Mouse (Mus musculus) liver, embryonic 14.5 days (tissue): Measurements from ENCODE around the gene Vmn1r236. TPM values are rescaled to one million over a fixed set of nuclear protein-coding genes. Genes with fewer than 3 reads are reported as not detected.

Experiments
- ATAC-seq: fragments of 200-750 bp; cut with Nextera tagmentation; 2 replicates; pipeline ENCODE4 v1.8.0; 2017; ENCODE audit warnings: moderate number of reproducible peaks, mild to moderate bottlenecking, moderate library complexity; ENCODE audit not compliant: insufficient read depth
- DNase-seq, 3 experiments: peaks; one replicate each; pipeline ENCODE4 v3.0.0-alpha.2; 2012 to 2013; ENCODE audit warnings: low read depth in 3 of 3, low spot score in 3 of 3
- H3K27ac ChIP-seq: fragments of 300-500 bp; sonication (generic); 2 replicates; pipeline ENCODE4 v1.5.1; 2014; ENCODE audit warnings: moderate library complexity, mild to moderate bottlenecking, control low read depth, inconsistent platforms
- H3K27me3 ChIP-seq: fragments of 300-500 bp; sonication (generic); 2 replicates; pipeline ENCODE4 v1.6.1; 2014; ENCODE audit warnings: mild to moderate bottlenecking, low read length, moderate library complexity; ENCODE audit not compliant: control insufficient read depth, insufficient read depth
- H3K36me3 ChIP-seq: fragments of 300-500 bp; sonication (generic); replicated peaks from 2 replicates; pipeline ENCODE4 v1.6.1; 2014; ENCODE audit warnings: low read depth; ENCODE audit not compliant: control insufficient read depth, insufficient read depth
- H3K4me1 ChIP-seq, 2 experiments: fragments of 200-500 bp in 1 of 2; fragments of 300-500 bp in 1 of 2; sonication (generic) in 1 of 2; replicated peaks; 2 replicates each; pipeline ENCODE4 v1.6.1; 2012 to 2014; ENCODE audit warnings: antibody characterized with exemption in 1 of 2, inconsistent platforms in 1 of 2, low read length in 1 of 2; ENCODE audit not compliant: control insufficient read depth in 2 of 2, insufficient read depth in 2 of 2
- H3K4me2 ChIP-seq: fragments of 300-500 bp; sonication (generic); 2 replicates; pipeline ENCODE4 v1.6.1; 2014; ENCODE audit warnings: low read depth, mild to moderate bottlenecking, control low read depth, moderate library complexity
- H3K4me3 ChIP-seq, 2 experiments: fragments of 200-500 bp in 1 of 2; fragments of 300-500 bp in 1 of 2; sonication (generic) in 1 of 2; 2 replicates each; pipeline ENCODE4 v1.5.1; 2012 to 2014; ENCODE audit warnings: low read depth in 2 of 2, low read length in 2 of 2, mild to moderate bottlenecking in 2 of 2, control low read depth in 1 of 2, inconsistent platforms in 1 of 2, moderate library complexity in 1 of 2; ENCODE audit not compliant: insufficient read depth in 1 of 2
- H3K9ac ChIP-seq: fragments of 300-500 bp; sonication (generic); replicated peaks from 2 replicates; pipeline ENCODE4 v1.6.1; 2014; ENCODE audit warnings: mild to moderate bottlenecking, control low read depth, moderate library complexity
- H3K9me3 ChIP-seq: fragments of 300-500 bp; sonication (generic); 2 replicates; pipeline ENCODE4 v1.6.1; 2016; ENCODE audit warnings: low read length, mixed read lengths; ENCODE audit not compliant: control insufficient read depth
- CTCF ChIP-seq: IDR thresholded peaks from 2 replicates; pipeline ENCODE4 v1.5.1; 2016; ENCODE audit warnings: antibody characterized with exemption, low read depth, control low read depth
- EP300 ChIP-seq: IDR thresholded peaks from 2 replicates; pipeline ENCODE4 v1.6.1; 2016; ENCODE audit warnings: antibody characterized with exemption, low read depth
- WGBS: fragments of 180-500 bp; shearing (Covaris S2); extraction: QIAGEN DNeasy Blood & Tissue Kit; methylation state at CpG from one replicate; pipeline ENCODE4 v1.1.7; 2014; ENCODE audit not compliant: insufficient replicate concordance; 5-methylcytosine and 5-hydroxymethylcytosine counted together
- microRNA-seq: library from miRNA; unstranded; fragments of <30 nt; microRNA quantifications from one replicate; pipeline ENCODE4, GENCODE M21; 2016
- polyA plus RNA-seq, 2 experiments: library from polyadenylated mRNA; depleted of rRNA in 1 of 2; stranded (reverse) in 1 of 2; unstranded in 1 of 2; fragments of >200 nt; fragmentation: Nextera tagmentation in 1 of 2; extraction: Ambion mirVana in 1 of 2; gene quantifications; 2 replicates each; pipeline versions ENCODE4 v1.2.1 to v1.2.3; 2012 to 2014

Gene Vmn1r236
- polyA plus RNA-seq (2012; rRNA removed), result not detected in 2 replicates
- polyA plus RNA-seq (2014; fragmentation: Nextera tagmentation; extraction: Ambion mirVana), result not detected in 2 replicates

DNA sequence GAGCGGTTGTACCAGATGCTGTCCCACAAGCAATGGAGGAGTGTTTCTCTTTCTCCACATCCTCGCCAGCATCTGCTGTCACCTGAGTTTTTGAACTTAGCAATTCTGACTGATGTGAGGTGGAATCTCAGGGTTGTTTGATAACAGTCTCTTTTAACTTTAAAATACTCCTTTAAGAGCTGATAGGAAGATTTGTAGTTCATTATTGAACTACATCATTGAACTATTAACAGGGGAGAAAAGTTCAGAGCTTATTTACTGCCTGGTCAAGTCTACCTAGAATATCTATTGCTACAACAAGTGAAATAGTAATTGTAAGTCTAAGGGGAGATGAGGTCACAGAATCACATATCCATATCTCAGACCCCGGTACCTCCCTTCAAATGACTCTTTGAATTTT lies at the start of gene Vmn1r236:
Vmn1r236 (plus strand) TSS at position 301 of the 400 bp plus-strand sequence.
- no peaks in the 10 kb centered on the region for H3K4me1 ChIP-seq
- WGBS, result 48% methylated on average over 3 of the region's 3 CpGs
- H3K4me2 ChIP-seq, result no peak within 1 kb of the TSS
- no peak within 1 kb of the TSS for H3K4me3 ChIP-seq
- no peaks in the 10 kb centered on the region for H3K9me3 ChIP-seq
- H3K27ac ChIP-seq, result no peak within 1 kb of the TSS
- H3K27me3 ChIP-seq, result no peaks in the 10 kb centered on the region
- no peak within 1 kb of the TSS for H3K9ac ChIP-seq
- no peak for DNase-seq
- no peak for TF ChIP-seq CTCF
- TF ChIP-seq EP300, result no peak
- no peaks in the 10 kb centered on the region for H3K36me3 ChIP-seq
- no peak for ATAC-seq

DNA sequence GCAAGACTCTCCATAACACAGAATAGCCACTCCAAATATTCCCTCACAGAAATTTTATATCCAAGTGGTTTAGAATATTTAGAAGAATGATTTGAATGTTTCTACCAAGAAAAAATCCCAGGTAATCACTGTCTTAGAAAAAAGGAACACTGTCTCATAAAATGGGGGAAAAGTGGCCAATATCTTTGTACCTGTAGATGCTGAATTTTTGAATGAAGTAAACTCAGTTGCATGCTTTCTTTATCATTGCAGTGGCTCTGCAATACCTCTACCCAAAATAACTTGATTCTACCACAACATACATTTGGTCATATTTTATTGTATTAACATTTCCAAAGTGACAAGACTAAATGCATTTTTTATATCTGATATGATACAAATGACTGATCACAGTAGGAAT lies 26.6 kb upstream of the Vmn1r236 start, which contains the start of gene Vmn1r235:
Vmn1r235 (plus strand) TSS at position 301 of the 400 bp plus-strand sequence.
- no peak for ATAC-seq
- Histone ChIP-seq H3K4me2 (no peak within 1 kb of the TSS), H3K4me1 (no peaks in the 10 kb centered on the region), H3K9me3 (no peaks in the 10 kb centered on the region), H3K27ac (no peak within 1 kb of the TSS), H3K36me3 (no peaks in the 10 kb centered on the region), H3K27me3 (no peaks in the 10 kb centered on the region), H3K4me3 (no peak within 1 kb of the TSS), H3K9ac (no peak within 1 kb of the TSS)
- no peak for DNase-seq
- TF ChIP-seq EP300, result no peak
- TF ChIP-seq CTCF, result no peak

DNA sequence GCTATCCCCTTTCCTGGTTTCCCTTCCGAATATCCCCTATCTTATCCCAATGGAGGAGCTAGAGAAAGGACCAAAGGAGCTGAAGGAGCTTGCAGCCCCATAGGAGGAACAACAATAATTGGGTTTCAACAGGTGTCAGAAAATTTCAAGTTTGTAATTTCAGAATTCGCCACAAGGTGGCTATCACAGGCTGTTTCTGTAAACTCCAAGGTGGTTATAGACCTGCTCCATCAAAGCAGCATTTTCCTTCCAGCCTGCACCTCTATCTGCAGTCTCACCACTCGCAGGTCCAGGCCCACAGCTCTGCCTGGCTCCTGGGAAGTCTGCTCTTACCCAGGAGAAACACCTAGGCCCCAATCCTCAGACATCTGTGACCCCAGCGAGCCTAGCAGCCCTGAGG lies 10.6 kb upstream of the Vmn1r236 start:
- no peak for TF ChIP-seq EP300
- no peak; the same call in 1 of the 2 replicates for TF ChIP-seq CTCF
- Histone ChIP-seq H3K4me3 (no peak overlapping the region), H3K27me3 (no peaks in the 10 kb centered on the region), H3K9ac (no peak overlapping the region), H3K9me3 (no peaks in the 10 kb centered on the region), H3K4me2 (no peak overlapping the region), H3K4me1 (no peaks in the 10 kb centered on the region), H3K27ac (no peak overlapping the region), H3K36me3 (no peaks in the 10 kb centered on the region)
- DNase-seq, result peak; percentile 13 to 42 (median 38)
- WGBS, result 2% methylated on average over 4 of the region's 4 CpGs
- no peak for ATAC-seq

DNA sequence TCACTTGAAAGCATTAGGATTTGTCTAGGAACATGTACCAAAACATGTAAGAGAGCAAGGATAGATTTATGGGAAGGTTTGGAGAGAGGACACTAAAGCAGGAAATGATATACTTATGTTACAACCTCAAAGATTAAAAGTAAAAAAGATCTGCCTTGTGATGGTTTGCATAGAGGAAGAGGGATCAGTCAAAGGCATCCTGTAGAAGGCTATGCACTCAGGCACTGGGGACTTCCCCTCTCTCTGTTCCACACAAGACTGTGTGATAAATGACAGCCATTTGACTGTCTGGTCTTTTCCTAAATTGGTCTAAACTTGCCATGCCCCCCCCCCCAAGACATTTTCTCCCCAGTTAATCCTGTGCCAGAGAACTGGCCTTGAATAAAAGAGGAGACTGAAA lies 1.7 kb downstream of the Vmn1r236 start:
- H3K9ac ChIP-seq, result no peak overlapping the region
- no peaks in the 10 kb centered on the region for H3K9me3 ChIP-seq
- no peaks in the 10 kb centered on the region for H3K4me1 ChIP-seq
- TF ChIP-seq EP300, result no peak
- no peak for TF ChIP-seq CTCF
- no peak overlapping the region for H3K4me3 ChIP-seq
- no peaks in the 10 kb centered on the region for H3K36me3 ChIP-seq
- no peaks in the 10 kb centered on the region for H3K27me3 ChIP-seq
- ATAC-seq (no peak), DNase-seq (no peak)
- H3K27ac ChIP-seq, result no peak overlapping the region
- no peak overlapping the region for H3K4me2 ChIP-seq

DNA sequence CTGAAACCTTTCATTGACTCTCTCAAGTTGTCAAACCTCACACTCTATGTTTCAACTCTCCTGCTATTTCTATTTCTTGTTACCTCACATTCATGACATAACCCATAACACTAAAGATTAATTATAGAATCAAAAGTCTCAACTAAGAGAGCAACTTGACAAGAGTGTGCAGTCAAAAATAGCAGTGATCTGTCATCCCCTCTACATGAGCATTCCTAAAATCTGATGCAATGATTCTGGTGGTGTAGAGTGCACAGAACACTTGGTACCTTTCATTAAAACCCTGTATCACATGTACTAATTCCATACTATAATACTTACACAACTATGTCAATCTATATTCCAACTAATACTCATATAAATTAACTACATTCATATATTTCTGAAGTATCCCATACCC lies 7.0 kb downstream of the Vmn1r236 start:
- no peak for TF ChIP-seq CTCF
- TF ChIP-seq EP300, result no peak
- Histone ChIP-seq H3K27me3 (no peaks in the 10 kb centered on the region), H3K9ac (no peak overlapping the region), H3K36me3 (no peaks in the 10 kb centered on the region), H3K9me3 (no peaks in the 10 kb centered on the region), H3K27ac (no peak overlapping the region), H3K4me1 (no peaks in the 10 kb centered on the region), H3K4me3 (no peak overlapping the region), H3K4me2 (no peak overlapping the region)
- no peak for DNase-seq
- no peak for ATAC-seq

DNA sequence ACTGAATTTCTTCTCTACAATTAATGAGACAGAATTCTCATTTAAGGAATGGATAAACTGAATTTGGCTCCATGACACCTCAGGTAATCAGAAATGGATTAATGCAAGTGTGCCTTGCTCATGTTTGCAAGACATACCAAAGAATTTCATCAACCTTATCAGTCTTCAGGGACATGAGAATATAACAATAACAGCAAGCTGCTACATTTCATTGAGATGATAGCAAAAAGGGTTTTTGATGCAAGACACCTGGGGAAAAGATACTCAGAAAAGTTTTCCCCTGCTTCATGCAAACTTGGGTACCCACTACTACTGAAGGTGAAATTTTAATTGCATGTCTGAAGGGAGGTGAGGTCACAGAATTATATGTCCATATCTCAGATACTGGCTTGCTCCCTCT lies 28.8 kb downstream of the Vmn1r236 start, which contains the start of gene Vmn1r237:
Vmn1r237 (plus strand) TSS at position 301 of the 400 bp plus-strand sequence.
- H3K4me1 ChIP-seq, result no peaks in the 10 kb centered on the region
- H3K36me3 ChIP-seq, result no peaks in the 10 kb centered on the region
- H3K9ac ChIP-seq, result no peak within 1 kb of the TSS
- H3K27me3 ChIP-seq, result no peaks in the 10 kb centered on the region
- no peak for DNase-seq
- H3K4me2 ChIP-seq, result no peak within 1 kb of the TSS
- H3K9me3 ChIP-seq, result no peaks in the 10 kb centered on the region
- H3K4me3 ChIP-seq, result no peak within 1 kb of the TSS
- no peak for ATAC-seq
- no peak within 1 kb of the TSS for H3K27ac ChIP-seq
- TF ChIP-seq EP300 (no peak), CTCF (no peak)

Small RNAs within 50 kb of the gene (microRNA-seq; reads per million reads assigned to microRNA genes)
- not detected for gene Gm26384

Other genes starting within 250 kb of the Vmn1r236 start
- not detected in 2 replicates for gene Vmn1r234, start 56.9 kb upstream of the Vmn1r236 start, polyA plus RNA-seq (2012; rRNA removed)
- gene Vmn1r234, start 56.9 kb upstream of the Vmn1r236 start, polyA plus RNA-seq (2014; fragmentation: Nextera tagmentation; extraction: Ambion mirVana), result not detected in 2 replicates
- gene Vmn1r235, start 26.5 kb upstream of the Vmn1r236 start, polyA plus RNA-seq (2012; rRNA removed), result not detected in 2 replicates
- not detected in 2 replicates for gene Vmn1r235, start 26.5 kb upstream of the Vmn1r236 start, polyA plus RNA-seq (2014; fragmentation: Nextera tagmentation; extraction: Ambion mirVana)
- gene Vmn1r237, start 28.9 kb downstream of the Vmn1r236 start, polyA plus RNA-seq (2012; rRNA removed), result not detected in 2 replicates
- gene Vmn1r237, start 28.9 kb downstream of the Vmn1r236 start, polyA plus RNA-seq (2014; fragmentation: Nextera tagmentation; extraction: Ambion mirVana), result not detected in 2 replicates
- 0.10 and 0.39 TPM in 2 replicates for gene Zfp677, start 100.8 kb downstream of the Vmn1r236 start, polyA plus RNA-seq (2012; rRNA removed)
- gene Zfp677, start 100.8 kb downstream of the Vmn1r236 start, polyA plus RNA-seq (2014; fragmentation: Nextera tagmentation; extraction: Ambion mirVana), result 0.51 and 0.74 TPM in 2 replicates
- gene Zfp54, start 140.3 kb downstream of the Vmn1r236 start, polyA plus RNA-seq (2012; rRNA removed), result 0.47 and 1.0 TPM in 2 replicates
- gene Zfp54, start 140.3 kb downstream of the Vmn1r236 start, polyA plus RNA-seq (2014; fragmentation: Nextera tagmentation; extraction: Ambion mirVana), result 2.4 and 2.6 TPM in 2 replicates
- 1.3 and 2.3 TPM in 2 replicates for gene Zfp51, start 167.4 kb downstream of the Vmn1r236 start, polyA plus RNA-seq (2012; rRNA removed)
- 6.9 TPM in 2 replicates for gene Zfp51, start 167.4 kb downstream of the Vmn1r236 start, polyA plus RNA-seq (2014; fragmentation: Nextera tagmentation; extraction: Ambion mirVana)
- gene Zfp53, start 206.1 kb downstream of the Vmn1r236 start, polyA plus RNA-seq (2012; rRNA removed), result 0.68 and 1.4 TPM in 2 replicates
- gene Zfp53, start 206.1 kb downstream of the Vmn1r236 start, polyA plus RNA-seq (2014; fragmentation: Nextera tagmentation; extraction: Ambion mirVana), result 2.5 and 2.6 TPM in 2 replicates